Mouse (Mus musculus) heart, adult 2 months (tissue): ENCODE data around the gene Slfn2. TPM values are rescaled to one million over a fixed set of nuclear protein-coding genes. Genes with fewer than 3 reads are reported as not detected.

Experiments
- DNase-seq, 2 experiments: peaks; one replicate each; pipeline ENCODE4 v3.0.0; 2021
- H3K27ac ChIP-seq: fragments of 200-600 bp; 2 replicates; pipeline ENCODE4 v1.8.1; 2022
- H3K27me3 ChIP-seq: fragments of 200-500 bp; 2 replicates; pipeline ENCODE4 v1.6.1; 2012; ENCODE audit warnings: mild to moderate bottlenecking, low read length, inconsistent platforms, mixed read lengths; ENCODE audit not compliant: control insufficient read depth, insufficient read depth
- H3K36me3 ChIP-seq: fragments of 200-500 bp; 2 replicates; pipeline ENCODE4 v1.6.1; 2012; ENCODE audit warnings: low read length, inconsistent platforms; ENCODE audit not compliant: control insufficient read depth, insufficient read depth
- H3K4me1 ChIP-seq: fragments of 200-500 bp; 2 replicates; pipeline ENCODE4 v1.6.1; 2011; ENCODE audit warnings: low read length; ENCODE audit not compliant: control insufficient read depth, insufficient read depth
- H3K4me3 ChIP-seq: fragments of 200-600 bp; 2 replicates; pipeline ENCODE4 v1.8.1; 2022
- H3K79me2 ChIP-seq: fragments of 200-500 bp; replicated peaks from 2 replicates; pipeline ENCODE4 v1.6.1; 2012; ENCODE audit warnings: mild to moderate bottlenecking, inconsistent platforms, low read length, moderate library complexity, mixed read lengths; ENCODE audit not compliant: control insufficient read depth, insufficient read depth
- H3K9ac ChIP-seq: fragments of 200-500 bp; 2 replicates; pipeline ENCODE4 v1.6.1; 2012; ENCODE audit warnings: low read depth, mild to moderate bottlenecking, control low read depth, inconsistent platforms, low read length, mixed read lengths
- CTCF ChIP-seq: fragments of 200-600 bp; IDR thresholded peaks from 2 replicates; pipeline ENCODE4 v1.8.1; 2022; ENCODE audit warnings: antibody characterized with exemption, mild to moderate bottlenecking, moderate library complexity
- EP300 ChIP-seq: fragments of 200-500 bp; IDR thresholded peaks from 2 replicates; pipeline ENCODE4 v1.6.1; 2011; ENCODE audit warnings: low read depth, low read length, control low read depth; ENCODE audit not compliant: insufficient read depth
- POLR2A ChIP-seq: fragments of 200-500 bp; IDR thresholded peaks from 2 replicates; pipeline ENCODE4 v1.6.1; 2011; ENCODE audit warnings: mild to moderate bottlenecking, low read depth, low read length, control low read depth; ENCODE audit not compliant: insufficient read depth
- WGBS: fragments of 180-500 bp; shearing (Covaris S2); methylation state at CpG from one replicate; pipeline ENCODE4 v1.1.7; 2018; 5-methylcytosine and 5-hydroxymethylcytosine counted together
- intact Hi-C: fragments of 180-260 bp; cut with DNase I; formaldehyde crosslinking; loops from one replicate; pipeline ENCODE4 v1.15.1; 2025
- microRNA-seq, 2 experiments: library from miRNA; unstranded; fragments of <30 nt; microRNA quantifications; one replicate each; pipeline ENCODE4 v1.2.0; 2021
- polyA plus RNA-seq: library from polyadenylated mRNA; depleted of rRNA; stranded (reverse); fragments of >200 nt; gene quantifications from 2 replicates; pipeline ENCODE4 v1.2.3, GENCODE M21; 2012; rRNA removed
- total RNA-seq, 2 experiments: library from RNA; stranded (reverse); gene quantifications; 2 replicates each; pipeline ENCODE4 v1.2.3; 2021

The Slfn2 gene
- total and polyA plus RNA-seq, 3 experiments, result 3.4 to 4.3 (median 3.8) TPM

DNA sequence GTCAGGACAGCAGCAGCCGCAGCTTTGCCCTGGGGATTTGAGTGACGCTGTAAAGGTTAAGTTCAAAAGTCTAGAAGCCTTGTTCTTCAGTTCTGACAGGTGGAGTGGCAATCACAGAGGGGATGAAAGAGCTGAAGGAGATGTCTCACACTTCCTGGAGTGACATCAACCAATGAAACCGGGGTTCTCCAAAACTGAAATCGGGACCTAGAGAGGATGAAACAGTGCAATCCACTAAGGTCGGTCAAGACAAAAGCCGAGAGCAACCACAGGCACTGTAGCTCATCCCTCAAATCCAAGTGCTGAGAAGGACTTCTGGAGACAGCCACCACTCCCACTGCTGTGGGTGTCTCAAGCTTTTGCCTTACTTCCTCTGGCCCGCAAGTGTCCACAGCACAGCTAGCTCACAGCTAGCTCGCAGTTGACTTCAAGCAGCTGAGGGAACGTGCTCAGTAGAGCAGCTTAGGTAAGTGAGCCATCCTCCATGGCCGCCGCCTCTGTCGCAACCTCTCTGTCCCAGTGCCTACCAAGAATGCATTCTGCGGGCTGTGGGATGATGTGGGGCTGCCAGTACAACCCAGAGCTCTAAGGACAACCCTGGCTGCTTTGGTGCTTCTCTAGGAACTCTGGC lies 51.8 kb downstream of the Slfn2 start, which contains the start of gene Slfn1:
TSS of gene Slfn1 (plus strand) at position 253 of the 631 bp plus-strand sequence.
- peaks cover 3% of the 10 kb centered on the region for H3K4me1 ChIP-seq
- H3K4me3 ChIP-seq, result no peak within 1 kb of the TSS
- no peak within 1 kb of the TSS for H3K9ac ChIP-seq
- no peaks in the 10 kb centered on the region for H3K36me3 ChIP-seq
- 74% methylated on average over 13 of the region's 13 CpGs for WGBS
- no peak within 1 kb of the TSS for H3K27ac ChIP-seq
- DNase-seq, result peak in 1 of 2 experiments; percentile 21
- no peaks in the 10 kb centered on the region for H3K79me2 ChIP-seq
- intact Hi-C loops, result no loop called here
- H3K27me3 ChIP-seq, result no peaks in the 10 kb centered on the region
- no peak for TF ChIP-seq POLR2A
- no peak for TF ChIP-seq EP300
- no peak for TF ChIP-seq CTCF

DNA sequence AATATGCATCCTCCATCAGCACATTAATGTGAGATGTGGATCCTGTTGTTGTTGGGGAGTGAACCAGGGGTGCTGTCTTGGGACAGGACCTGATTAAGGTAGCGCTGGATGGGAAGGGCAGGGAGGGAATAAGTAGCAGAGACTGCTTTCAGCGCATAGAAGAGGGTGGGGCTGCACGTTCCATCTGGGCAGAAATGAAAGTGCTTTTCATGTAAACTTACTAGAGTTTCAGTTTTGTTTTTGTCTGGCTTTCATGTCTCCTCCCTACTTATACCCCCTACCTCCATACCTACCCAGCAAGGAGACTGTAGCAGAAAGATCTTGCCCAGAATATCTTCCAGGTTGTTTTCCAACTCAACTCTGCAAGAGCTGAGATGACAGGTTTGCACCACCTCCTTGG lies 53.1 kb downstream of the Slfn2 start:
- H3K9ac ChIP-seq, result no peak overlapping the region
- 22% methylated on average over 3 of the region's 3 CpGs for WGBS
- H3K36me3 ChIP-seq, result no peaks in the 10 kb centered on the region
- TF ChIP-seq CTCF (no peak), EP300 (no peak), POLR2A (no peak)
- intact Hi-C loops, result no loop called here
- H3K27ac ChIP-seq, result no peak overlapping the region
- no peaks in the 10 kb centered on the region for H3K79me2 ChIP-seq
- no peak overlapping the region for H3K4me3 ChIP-seq
- DNase-seq, result peak in 1 of 2 experiments; percentile 15
- peaks cover 3% of the 10 kb centered on the region for H3K4me1 ChIP-seq
- H3K27me3 ChIP-seq, result no peaks in the 10 kb centered on the region

Small RNA genes lying within 50 kb of the gene (microRNA-seq; reads per million reads assigned to microRNA genes)
- gene Gm27598, result 0 reads per million in 2 experiments

Other genes with a start within 250 kb of the Slfn2 start
- gene Rffl, start 193.9 kb upstream of the Slfn2 start, total RNA-seq, result 1 to 10 TPM; 4.0 to 4.3 TPM
- 4.6 and 5.9 TPM in 2 replicates for gene Rffl, start 193.9 kb upstream of the Slfn2 start, polyA plus RNA-seq
- 1 to 10 TPM; 8.5 to 9.5 TPM for gene Rad51d, start 174.5 kb upstream of the Slfn2 start, total RNA-seq
- gene Rad51d, start 174.5 kb upstream of the Slfn2 start, polyA plus RNA-seq, result 8.6 and 10.1 TPM in 2 replicates
- not detected for gene Fndc8, start 173.0 kb upstream of the Slfn2 start, total RNA-seq
- gene Fndc8, start 173.0 kb upstream of the Slfn2 start, polyA plus RNA-seq, result 0.06 TPM in 1 of 2 replicates, not detected in the other
- gene Nle1, start 156.7 kb upstream of the Slfn2 start, total RNA-seq, result 10 to 100 TPM in 1 of 2 experiments, 1 to 10 TPM in 1; 8.4 to 11.4 TPM
- gene Nle1, start 156.7 kb upstream of the Slfn2 start, polyA plus RNA-seq, result 17.7 and 24.0 TPM in 2 replicates
- gene Unc45b, start 154.6 kb upstream of the Slfn2 start, total RNA-seq, result 100 to 1,000 TPM; 167 to 190 TPM
- 107 and 159 TPM in 2 replicates for gene Unc45b, start 154.6 kb upstream of the Slfn2 start, polyA plus RNA-seq
- 10 to 100 TPM; 54.1 to 59.2 TPM for gene Slfn5, start 113.8 kb upstream of the Slfn2 start, total RNA-seq
- 17.9 and 41.8 TPM in 2 replicates for gene Slfn5, start 113.8 kb upstream of the Slfn2 start, polyA plus RNA-seq
- gene Slfn9, start 73.3 kb upstream of the Slfn2 start, total RNA-seq, result under 1 TPM; 0.82 to 0.99 TPM
- 0.20 and 0.53 TPM in 2 replicates for gene Slfn9, start 73.3 kb upstream of the Slfn2 start, polyA plus RNA-seq
- under 1 TPM; 0.47 to 0.91 TPM for gene Slfn8, start 44.3 kb upstream of the Slfn2 start, total RNA-seq
- 0.51 and 0.82 TPM in 2 replicates for gene Slfn8, start 44.3 kb upstream of the Slfn2 start, polyA plus RNA-seq
- gene Slfn1, start 51.7 kb downstream of the Slfn2 start, total RNA-seq, result under 1 TPM in 1 of 2 experiments, not detected in 1; 0.32 TPM
- 0.50 and 0.84 TPM in 2 replicates for gene Slfn1, start 51.7 kb downstream of the Slfn2 start, polyA plus RNA-seq
- gene Slfn4, start 110.1 kb downstream of the Slfn2 start, total RNA-seq, result under 1 TPM; 0.14 to 0.18 TPM
- gene Slfn4, start 110.1 kb downstream of the Slfn2 start, polyA plus RNA-seq, result 0.15 and 0.37 TPM in 2 replicates
- 1 to 10 TPM; 2.0 to 3.5 TPM for gene Slfn3, start 126.2 kb downstream of the Slfn2 start, total RNA-seq
- 0.72 and 1.9 TPM in 2 replicates for gene Slfn3, start 126.2 kb downstream of the Slfn2 start, polyA plus RNA-seq
- under 1 TPM in 1 of 2 experiments, not detected in 1; 0.14 TPM for gene Slfn14, start 221.6 kb downstream of the Slfn2 start, total RNA-seq
- gene Slfn14, start 221.6 kb downstream of the Slfn2 start, polyA plus RNA-seq, result not detected in 2 replicates
- gene Ap2b1, start 233.9 kb downstream of the Slfn2 start, total RNA-seq, result 10 to 100 TPM; 42.2 to 43.6 TPM
- gene Ap2b1, start 233.9 kb downstream of the Slfn2 start, polyA plus RNA-seq, result 16.3 and 27.8 TPM in 2 replicates
- gene Pex12, start 237.5 kb downstream of the Slfn2 start, total RNA-seq, result 10 to 100 TPM in 1 of 2 experiments, 1 to 10 TPM in 1; 8.7 to 13.5 TPM
- 7.2 and 8.6 TPM in 2 replicates for gene Pex12, start 237.5 kb downstream of the Slfn2 start, polyA plus RNA-seq